Comparison of ENCODE assay signal across 8 mouse cellular contexts in the genomic region with DNA sequence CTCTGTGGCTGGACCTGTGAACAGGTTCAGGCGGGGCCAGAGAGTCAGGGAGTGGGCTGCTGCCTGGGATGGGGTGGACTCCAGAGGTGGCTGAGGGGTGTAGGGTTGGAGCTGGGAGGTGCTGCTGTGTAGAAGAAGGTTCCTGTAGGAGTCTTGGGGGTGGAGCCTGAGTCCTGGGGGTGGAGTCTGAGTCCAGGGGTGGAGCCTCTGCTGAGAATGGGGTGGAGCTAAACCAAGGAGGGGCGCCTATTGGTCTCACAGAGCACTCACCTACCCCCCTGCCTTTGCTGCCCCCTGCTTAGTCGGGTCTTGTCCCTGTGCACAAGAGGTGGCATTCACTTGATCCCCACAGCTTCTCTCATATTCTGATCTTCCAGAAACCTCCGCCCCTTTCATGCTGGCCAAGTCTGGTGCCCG. TPM values are rescaled to one million over a fixed set of nuclear protein-coding genes. Genes with fewer than 3 reads are reported as not detected.
DNase-seq lines count a peak whose midpoint lies in the region; ATAC-seq lines count a peak whose summit lies in the region.

No protein-coding gene starts in this region.

- H3K4me1 ChIP-seq in neural tube, embryonic 11.5 days (ENCODE audit: control insufficient read depth, insufficient read depth, low read length): no peaks in the 10 kb centered on the region
- H3K4me1 ChIP-seq in kidney, embryonic 15.5 days: peaks cover 29% of the 10 kb centered on the region
- H3K4me1 ChIP-seq in stomach, embryonic 16.5 days (ENCODE audit: control insufficient read depth, insufficient read depth, low read length): peaks cover 24% of the 10 kb centered on the region

- no peak overlapping the region for H3K27ac ChIP-seq in neural tube, embryonic 11.5 days (ENCODE audit: low read depth, low read length)
- no peak overlapping the region for H3K27ac ChIP-seq in kidney, embryonic 15.5 days
- H3K27ac ChIP-seq in stomach, embryonic 16.5 days (ENCODE audit: low read length): peak overlapping the region; percentile 14; the same call in 1 of the 2 replicates

- ATAC-seq in neural tube, embryonic 11.5 days (ENCODE audit: insufficient read depth, low FRiP score, low TSS enrichment): peak; percentile 51; the same call in 1 of the 2 replicates
- peak; percentile 26 for ATAC-seq in kidney, embryonic 15.5 days (replicated peaks; ENCODE audit: low FRiP score)
- peak; percentile 23; the same call in 1 of the 2 replicates for ATAC-seq in stomach, embryonic 16.5 days (ENCODE audit: insufficient read depth, low FRiP score)

- WGBS in neural tube, embryonic 11.5 days: 62% methylated on average over 5 of the region's 5 CpGs
- 72% methylated on average over 5 of the region's 5 CpGs for WGBS in kidney, embryonic 15.5 days
- WGBS in stomach, embryonic 16.5 days: 56% methylated on average over 5 of the region's 5 CpGs

- intact Hi-C loops in gastrocnemius, postnatal 36 days (cut with DNase I): loop anchor here (5.0 kb wide), 1 partner anchor 348 kb away; no protein-coding TSS in a partner anchor

- H3K9ac ChIP-seq in neural tube, embryonic 11.5 days (ENCODE audit: low read length): no peak overlapping the region
- H3K9ac ChIP-seq in kidney, embryonic 15.5 days: no peak overlapping the region
- H3K9ac ChIP-seq in stomach, embryonic 16.5 days (ENCODE audit: low read length): no peak overlapping the region

- no peaks in the 10 kb centered on the region for H3K9me3 ChIP-seq in neural tube, embryonic 11.5 days (ENCODE audit: control insufficient read depth, low read length)
- H3K9me3 ChIP-seq in kidney, embryonic 15.5 days (replicated peaks): no peaks in the 10 kb centered on the region
- H3K9me3 ChIP-seq in stomach, embryonic 16.5 days (replicated peaks; ENCODE audit: control insufficient read depth, low read length): no peaks in the 10 kb centered on the region

- H3K4me2 ChIP-seq in neural tube, embryonic 11.5 days (ENCODE audit: low read depth): no peak overlapping the region
- H3K4me2 ChIP-seq in kidney, embryonic 15.5 days: no peak overlapping the region
- H3K4me2 ChIP-seq in stomach, embryonic 16.5 days (ENCODE audit: low read depth, low read length): 0 out of 2 replicates have a peak overlapping the region, but pooled peaks have one; percentile 32

- no peaks in the 10 kb centered on the region for H3K27me3 ChIP-seq in neural tube, embryonic 11.5 days (ENCODE audit: control insufficient read depth, insufficient read depth, low read length)
- no peaks in the 10 kb centered on the region for H3K27me3 ChIP-seq in kidney, embryonic 15.5 days
- H3K27me3 ChIP-seq in stomach, embryonic 16.5 days (ENCODE audit: control insufficient read depth, insufficient read depth, low read length): no peaks in the 10 kb centered on the region

- no peaks in the 10 kb centered on the region for H3K36me3 ChIP-seq in neural tube, embryonic 11.5 days (ENCODE audit: control insufficient read depth, insufficient read depth, low read length)
- no peaks in the 10 kb centered on the region for H3K36me3 ChIP-seq in kidney, embryonic 15.5 days
- no peaks in the 10 kb centered on the region for H3K36me3 ChIP-seq in stomach, embryonic 16.5 days (ENCODE audit: control insufficient read depth, insufficient read depth, low read length)

- H3K4me3 ChIP-seq in neural tube, embryonic 11.5 days (ENCODE audit: low read depth, low read length): no peak overlapping the region
- H3K4me3 ChIP-seq in kidney, embryonic 15.5 days (replicated peaks): no peak overlapping the region
- no peak overlapping the region for H3K4me3 ChIP-seq in stomach, embryonic 16.5 days (replicated peaks; ENCODE audit: low read length)

- no peak for DNase-seq in neural tube, embryonic 11.5 days (ENCODE audit: low spot score)
- DNase-seq in neural tube, embryonic 10.5 days (ENCODE audit: extremely low spot score, low spot score): no peak
- peak; percentile 71 for DNase-seq in cerebellum, adult 11 months
- DNase-seq in gastrocnemius, postnatal 36 days: peak; percentile 51 to 66
- peak; percentile 56 for DNase-seq in lung, postnatal 36 days
- no peak for DNase-seq in Muller cell, postnatal 12 days (ENCODE audit: inconsistent ontology term)

RNA-seq across cellular contexts. Expression of gene Ttc7, which starts 31.9 kb away (rescaled TPM):
- 2.1 and 3.3 TPM in 2 replicates for polyA plus RNA-seq in neural tube, embryonic 11.5 days (2014; fragmentation: Nextera tagmentation; extraction: Ambion mirVana)
- total RNA-seq in gastrocnemius, postnatal 36 days (2021): 1 to 10 TPM; 6.8 to 8.2 TPM
- polyA plus RNA-seq in kidney, embryonic 15.5 days (2015; fragmentation: Nextera tagmentation; extraction: Ambion mirVana): 7.7 and 8.1 TPM in 2 replicates
- polyA plus RNA-seq in stomach, embryonic 16.5 days (2015; fragmentation: Nextera tagmentation; extraction: Ambion mirVana): 10.7 and 11.1 TPM in 2 replicates

RNA-seq across cellular contexts. Expression of gene Mcfd2, which starts 48.8 kb away (rescaled TPM):
- 74.1 and 79.4 TPM in 2 replicates for polyA plus RNA-seq in neural tube, embryonic 11.5 days (2014; fragmentation: Nextera tagmentation; extraction: Ambion mirVana)
- total RNA-seq in gastrocnemius, postnatal 36 days (2021): 10 to 100 TPM; 19.0 to 21.7 TPM
- 110 and 112 TPM in 2 replicates for polyA plus RNA-seq in kidney, embryonic 15.5 days (2015; fragmentation: Nextera tagmentation; extraction: Ambion mirVana)
- polyA plus RNA-seq in stomach, embryonic 16.5 days (2015; fragmentation: Nextera tagmentation; extraction: Ambion mirVana): 132 and 136 TPM in 2 replicates

Comparison
In these comparisons a context has a peak if more than half of its experiments do, and no peak if none do; other contexts are left out.
1. DNase-seq: peak in cerebellum, adult 11 months (single experiment), gastrocnemius, postnatal 36 days (2 of 2) and lung, postnatal 36 days (single experiment); none in neural tube, embryonic 11.5 days (single experiment), neural tube, embryonic 10.5 days (single experiment) and Muller cell, postnatal 12 days (single experiment).
2. Peak in every context shown above with its lines, with median percentiles within 50 percentile points of each other: ATAC-seq.